Mouse (Mus musculus): Measurements from ENCODE around the gene Apba1. TPM values are rescaled to one million over a fixed set of nuclear protein-coding genes. Genes with fewer than 3 reads are reported as not detected.

The Apba1 gene
- polyA plus RNA-seq, 1 experiment from 2014 or later, result 0.46 TPM

GRCm38 (mm10) chr19:23874502-23874901 is 115.8 kb downstream of the Apba1 start:
- H3K4me3 ChIP-seq (ENCODE audit: control insufficient read depth in 1 of 2, insufficient read depth in 1 of 2, low read depth in 1 of 2, low read length in 2 of 2), result no peak overlapping the region
- 78% methylated on average over 6 of the region's 6 CpGs for WGBS
- H3K27ac ChIP-seq (replicated peaks in 1 of 2; ENCODE audit: control insufficient read depth in 1 of 2, insufficient read depth in 1 of 2, low read depth in 2 of 2, low read length in 2 of 2), result no peak overlapping the region
- no peak overlapping the region for H3K9ac ChIP-seq (ENCODE audit: low read length)
- H3K36me3 ChIP-seq (ENCODE audit: control insufficient read depth, insufficient read depth, low read length), result no peaks in the 10 kb centered on the region
- ATAC-seq (ENCODE audit: insufficient number of reproducible peaks, insufficient read depth, low FRiP score, low read depth), result no peak
- no peaks in the 10 kb centered on the region for H3K4me1 ChIP-seq (ENCODE audit: control insufficient read depth in 2 of 2, insufficient read depth in 2 of 2, low read length in 2 of 2)
- H3K4me2 ChIP-seq (ENCODE audit: low read length), result no peak overlapping the region
- no peaks in the 10 kb centered on the region for H3K9me3 ChIP-seq (ENCODE audit: control insufficient read depth, low read length)
- no peaks in the 10 kb centered on the region for H3K27me3 ChIP-seq (ENCODE audit: control insufficient read depth, insufficient read depth, low read length)

GRCm38 (mm10) chr19:23875819-23876218 is 117.1 kb downstream of the Apba1 start:
- Histone ChIP-seq H3K9ac (ENCODE audit: low read length) (no peak overlapping the region), H3K4me2 (ENCODE audit: low read length) (no peak overlapping the region), H3K9me3 (ENCODE audit: control insufficient read depth, low read length) (no peaks in the 10 kb centered on the region), H3K4me1 (ENCODE audit: control insufficient read depth in 2 of 2, insufficient read depth in 2 of 2, low read length in 2 of 2) (no peaks in the 10 kb centered on the region), H3K4me3 (ENCODE audit: control insufficient read depth in 1 of 2, insufficient read depth in 1 of 2, low read depth in 1 of 2, low read length in 2 of 2) (no peak overlapping the region), H3K27ac (replicated peaks in 1 of 2; ENCODE audit: control insufficient read depth in 1 of 2, insufficient read depth in 1 of 2, low read depth in 2 of 2, low read length in 2 of 2) (no peak overlapping the region), H3K27me3 (ENCODE audit: control insufficient read depth, insufficient read depth, low read length) (no peaks in the 10 kb centered on the region), H3K36me3 (ENCODE audit: control insufficient read depth, insufficient read depth, low read length) (no peaks in the 10 kb centered on the region)
- no peak for ATAC-seq (ENCODE audit: insufficient number of reproducible peaks, insufficient read depth, low FRiP score, low read depth)
- 84% methylated on average over 5 of the region's 5 CpGs for WGBS

GRCm38 (mm10) chr19:23879862-23880261 is 121.2 kb downstream of the Apba1 start:
- H3K27me3 ChIP-seq (ENCODE audit: control insufficient read depth, insufficient read depth, low read length), result no peaks in the 10 kb centered on the region
- no peaks in the 10 kb centered on the region for H3K4me1 ChIP-seq (ENCODE audit: control insufficient read depth in 2 of 2, insufficient read depth in 2 of 2, low read length in 2 of 2)
- H3K9me3 ChIP-seq (ENCODE audit: control insufficient read depth, low read length), result no peaks in the 10 kb centered on the region
- H3K27ac ChIP-seq (replicated peaks in 1 of 2; ENCODE audit: control insufficient read depth in 1 of 2, insufficient read depth in 1 of 2, low read depth in 2 of 2, low read length in 2 of 2), result peak overlapping the region in 1 of 2 experiments; percentile 29; a peak in 2 of 4 replicates
- H3K4me2 ChIP-seq (ENCODE audit: low read length), result no peak overlapping the region
- peak; percentile 61; the same call in 1 of the 2 replicates for ATAC-seq (ENCODE audit: insufficient number of reproducible peaks, insufficient read depth, low FRiP score, low read depth)
- no peak overlapping the region for H3K4me3 ChIP-seq (ENCODE audit: control insufficient read depth in 1 of 2, insufficient read depth in 1 of 2, low read depth in 1 of 2, low read length in 2 of 2)
- 35% methylated on average over 7 of the region's 7 CpGs for WGBS
- H3K9ac ChIP-seq (ENCODE audit: low read length), result no peak overlapping the region
- H3K36me3 ChIP-seq (ENCODE audit: control insufficient read depth, insufficient read depth, low read length), result no peaks in the 10 kb centered on the region

- Histone ChIP-seq H3K36me3 (ENCODE audit: control insufficient read depth, insufficient read depth, low read length) (no peaks in the 10 kb centered on the region), H3K4me1 (ENCODE audit: control insufficient read depth in 2 of 2, insufficient read depth in 2 of 2, low read length in 2 of 2) (peaks cover 0 to 5% of the 10 kb centered on the region in 2 experiments; a peak in 1 of 4 replicates), H3K27ac (replicated peaks in 1 of 2; ENCODE audit: control insufficient read depth in 1 of 2, insufficient read depth in 1 of 2, low read depth in 2 of 2, low read length in 2 of 2) (no peak overlapping the region), H3K4me2 (ENCODE audit: low read length) (no peak overlapping the region), H3K9me3 (ENCODE audit: control insufficient read depth, low read length) (no peaks in the 10 kb centered on the region), H3K4me3 (ENCODE audit: control insufficient read depth in 1 of 2, insufficient read depth in 1 of 2, low read depth in 1 of 2, low read length in 2 of 2) (no peak overlapping the region), H3K27me3 (ENCODE audit: control insufficient read depth, insufficient read depth, low read length) (peaks cover 10% of the 10 kb centered on the region; the same call in 1 of the 2 replicates), H3K9ac (ENCODE audit: low read length) (no peak overlapping the region)
- 50% methylated on average over 5 of the region's 5 CpGs for WGBS
- ATAC-seq (ENCODE audit: insufficient number of reproducible peaks, insufficient read depth, low FRiP score, low read depth), result no peak
These were observed 127.5 kb downstream of the Apba1 start for GRCm38 (mm10) chr19:23886169-23886568.

GRCm38 (mm10) chr19:23891421-23891820 is 132.7 kb downstream of the Apba1 start:
- 83% methylated on average over 6 of the region's 6 CpGs for WGBS

GRCm38 (mm10) chr19:23892633-23893032 is 133.9 kb downstream of the Apba1 start:
- no peaks in the 10 kb centered on the region for H3K9me3 ChIP-seq (ENCODE audit: control insufficient read depth, low read length)
- peak overlapping the region; percentile 80 for H3K4me2 ChIP-seq (ENCODE audit: low read length)
- peak overlapping the region; percentile 44 to 47 for H3K4me3 ChIP-seq (ENCODE audit: control insufficient read depth in 1 of 2, insufficient read depth in 1 of 2, low read depth in 1 of 2, low read length in 2 of 2)
- H3K27ac ChIP-seq (replicated peaks in 1 of 2; ENCODE audit: control insufficient read depth in 1 of 2, insufficient read depth in 1 of 2, low read depth in 2 of 2, low read length in 2 of 2), result no peak overlapping the region
- WGBS, result 22% methylated on average over 32 of the region's 37 CpGs
- ATAC-seq (ENCODE audit: insufficient number of reproducible peaks, insufficient read depth, low FRiP score, low read depth), result no peak
- peak overlapping the region; percentile 58 for H3K9ac ChIP-seq (ENCODE audit: low read length)
- H3K4me1 ChIP-seq (ENCODE audit: control insufficient read depth in 2 of 2, insufficient read depth in 2 of 2, low read length in 2 of 2), result peaks cover 0 to 10% of the 10 kb centered on the region in 2 experiments; a peak in 2 of 4 replicates
- H3K27me3 ChIP-seq (ENCODE audit: control insufficient read depth, insufficient read depth, low read length), result peaks cover 42% of the 10 kb centered on the region
- H3K36me3 ChIP-seq (ENCODE audit: control insufficient read depth, insufficient read depth, low read length), result no peaks in the 10 kb centered on the region

More at GRCm38 (mm10) chr19:23891421-23891820, 132.7 kb downstream of the Apba1 start:
- Histone ChIP-seq H3K4me3 (ENCODE audit: control insufficient read depth in 1 of 2, insufficient read depth in 1 of 2, low read depth in 1 of 2, low read length in 2 of 2) (no peak overlapping the region), H3K9me3 (ENCODE audit: control insufficient read depth, low read length) (no peaks in the 10 kb centered on the region), H3K36me3 (ENCODE audit: control insufficient read depth, insufficient read depth, low read length) (no peaks in the 10 kb centered on the region), H3K4me1 (ENCODE audit: control insufficient read depth in 2 of 2, insufficient read depth in 2 of 2, low read length in 2 of 2) (peaks cover 0 to 10% of the 10 kb centered on the region in 2 experiments; a peak in 2 of 4 replicates), H3K4me2 (ENCODE audit: low read length) (no peak overlapping the region), H3K27me3 (ENCODE audit: control insufficient read depth, insufficient read depth, low read length) (peaks cover 39% of the 10 kb centered on the region), H3K27ac (replicated peaks in 1 of 2; ENCODE audit: control insufficient read depth in 1 of 2, insufficient read depth in 1 of 2, low read depth in 2 of 2, low read length in 2 of 2) (no peak overlapping the region), H3K9ac (ENCODE audit: low read length) (no peak overlapping the region)
- no peak for ATAC-seq (ENCODE audit: insufficient number of reproducible peaks, insufficient read depth, low FRiP score, low read depth)

GRCm38 (mm10) chr19:23893093-23893889 is 134.6 kb downstream of the Apba1 start:
- Histone ChIP-seq H3K27me3 (ENCODE audit: control insufficient read depth, insufficient read depth, low read length) (peaks cover 43% of the 10 kb centered on the region), H3K36me3 (ENCODE audit: control insufficient read depth, insufficient read depth, low read length) (no peaks in the 10 kb centered on the region), H3K4me3 (ENCODE audit: control insufficient read depth in 1 of 2, insufficient read depth in 1 of 2, low read depth in 1 of 2, low read length in 2 of 2) (peak overlapping the region; percentile 44 to 47), H3K9ac (ENCODE audit: low read length) (peak overlapping the region; percentile 58), H3K4me1 (ENCODE audit: control insufficient read depth in 2 of 2, insufficient read depth in 2 of 2, low read length in 2 of 2) (peaks cover 0 to 10% of the 10 kb centered on the region in 2 experiments; a peak in 2 of 4 replicates), H3K4me2 (ENCODE audit: low read length) (peak overlapping the region; percentile 80), H3K27ac (replicated peaks in 1 of 2; ENCODE audit: control insufficient read depth in 1 of 2, insufficient read depth in 1 of 2, low read depth in 2 of 2, low read length in 2 of 2) (no peak overlapping the region), H3K9me3 (ENCODE audit: control insufficient read depth, low read length) (no peaks in the 10 kb centered on the region)
- ATAC-seq (ENCODE audit: insufficient number of reproducible peaks, insufficient read depth, low FRiP score, low read depth), result peak; percentile 64; the same call in 1 of the 2 replicates
- WGBS, result 17% methylated on average over 110 of the region's 110 CpGs

Measured in heart, embryonic 14.5 days (tissue).